Mouse (Mus musculus) activated CD4-positive, CD25-positive, alpha-beta regulatory T cell, adult 4 months (primary cell): ENCODE measurements around the gene Cab39. TPM values are rescaled to one million over a fixed set of nuclear protein-coding genes. Genes with fewer than 3 reads are reported as not detected.

Source experiments
- polyA plus RNA-seq, 2 experiments: library from polyadenylated mRNA; unstranded; fragments of 100-300 nt; shearing (Covaris generic); gene quantifications; one replicate each; pipeline ENCODE4 v1.2.1; 2017

Gene Cab39
- polyA plus RNA-seq, 2 experiments from 2014 or later = 45.1 to 58.3 TPM

Other genes with a start within 250 kb of the Cab39 start
- gene G530012D18Rik, start 217.8 kb upstream of the Cab39 start, polyA plus RNA-seq = not detected
- gene Sp110, start 194.6 kb upstream of the Cab39 start, polyA plus RNA-seq = 100 to 1,000 TPM; 278 to 316 TPM
- gene Sp140, start 193.1 kb upstream of the Cab39 start, polyA plus RNA-seq = 10 to 100 TPM; 74.8 to 82.4 TPM
- gene Sp100, start 143.5 kb upstream of the Cab39 start, polyA plus RNA-seq = 1,000 to 10,000 TPM in 1 of 2 experiments, 100 to 1,000 TPM in 1; 907 to 1,062 TPM
- gene A630001G21Rik, start 14.8 kb upstream of the Cab39 start, polyA plus RNA-seq = 10 to 100 TPM; 36.4 to 40.2 TPM
- 100 to 1,000 TPM in 1 of 2 experiments, 10 to 100 TPM in 1; 75.8 to 126 TPM for gene Itm2c, start 100.8 kb downstream of the Cab39 start, polyA plus RNA-seq
- 1 to 10 TPM in 1 of 2 experiments, under 1 TPM in 1; 0.51 to 1.5 TPM for gene 4933407L21Rik, start 135.0 kb downstream of the Cab39 start, polyA plus RNA-seq
- gene Gpr55, start 167.6 kb downstream of the Cab39 start, polyA plus RNA-seq = 1 to 10 TPM; 1.9 to 6.8 TPM
- under 1 TPM in 1 of 2 experiments, not detected in 1; 0.49 TPM for gene Spata3, start 223.4 kb downstream of the Cab39 start, polyA plus RNA-seq